Mouse (Mus musculus) cerebellum, adult 11-12 months (tissue): ENCODE data around the gene Mrps23.
A peak's percentile ranks its signal among the peaks of the same experiment; 100 is the strongest.

Experiments used
- DNase-seq: peaks from one replicate; pipeline ENCODE4 v3.0.0; 2022

Mrps23 gene

DNA sequence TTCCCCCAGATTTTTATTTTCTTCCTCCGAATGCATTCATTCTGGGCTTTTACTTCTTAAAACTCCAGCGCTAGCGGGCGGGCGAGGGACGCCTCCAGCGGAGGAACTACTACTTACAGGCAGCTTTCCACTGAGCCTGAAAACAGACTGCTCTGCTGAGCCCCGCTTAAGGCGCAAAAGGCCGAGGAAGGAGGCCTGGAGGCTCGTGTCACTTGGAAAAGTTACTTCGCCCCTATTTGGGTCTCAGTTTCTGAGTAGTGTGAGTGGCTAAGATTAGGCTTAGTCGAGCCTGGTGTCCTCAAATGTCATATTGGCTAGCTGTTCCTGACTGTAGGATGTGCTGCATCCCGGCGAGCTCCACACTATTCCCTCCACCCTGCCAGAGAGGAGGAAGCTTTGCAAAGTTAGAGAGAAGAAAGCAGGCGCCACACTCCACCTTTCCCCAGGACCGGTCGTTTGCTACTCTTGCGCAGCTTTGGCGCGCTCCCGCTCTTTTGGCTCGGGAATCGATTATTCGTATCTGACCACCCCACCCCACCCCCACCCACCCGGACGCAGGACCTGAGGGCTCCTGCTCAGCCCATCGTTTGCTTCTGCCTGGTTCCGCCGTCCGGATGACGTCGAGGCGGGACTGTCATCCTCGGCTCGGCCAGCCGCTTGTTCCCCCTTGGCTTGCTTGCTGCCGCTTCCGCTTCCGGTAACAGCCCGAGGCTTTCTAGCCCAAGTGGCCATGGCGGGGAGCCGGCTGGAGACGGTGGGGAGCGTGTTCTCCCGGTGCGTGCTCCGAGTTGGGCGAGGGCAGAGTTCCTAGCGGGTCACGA, at the start of gene Mrps23:
TSS of gene Mrps23 (plus strand) at position 677 of the 821 bp plus-strand sequence.
- peak; percentile 92 for DNase-seq

DNA sequence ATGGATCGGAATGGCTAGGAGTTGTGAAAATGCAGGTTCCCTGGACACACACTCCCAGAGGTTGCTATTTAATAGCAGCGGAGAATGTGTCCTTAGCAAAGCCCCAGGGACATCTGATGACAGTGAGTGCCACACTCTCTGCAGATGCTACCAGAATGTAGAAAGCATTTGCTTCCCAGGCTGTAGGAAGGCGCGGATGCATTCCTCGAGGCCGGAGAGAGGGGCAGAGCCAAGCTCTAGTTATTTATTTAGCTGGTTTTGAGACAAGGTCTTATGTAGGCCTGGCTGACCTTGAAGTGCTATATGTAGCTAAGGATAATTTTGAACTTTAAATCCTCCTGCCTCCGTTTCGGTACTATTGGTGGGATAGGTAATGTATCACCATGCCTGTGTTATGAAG, 49.7 kb upstream of the Mrps23 start:
- DNase-seq, result no peak

DNA sequence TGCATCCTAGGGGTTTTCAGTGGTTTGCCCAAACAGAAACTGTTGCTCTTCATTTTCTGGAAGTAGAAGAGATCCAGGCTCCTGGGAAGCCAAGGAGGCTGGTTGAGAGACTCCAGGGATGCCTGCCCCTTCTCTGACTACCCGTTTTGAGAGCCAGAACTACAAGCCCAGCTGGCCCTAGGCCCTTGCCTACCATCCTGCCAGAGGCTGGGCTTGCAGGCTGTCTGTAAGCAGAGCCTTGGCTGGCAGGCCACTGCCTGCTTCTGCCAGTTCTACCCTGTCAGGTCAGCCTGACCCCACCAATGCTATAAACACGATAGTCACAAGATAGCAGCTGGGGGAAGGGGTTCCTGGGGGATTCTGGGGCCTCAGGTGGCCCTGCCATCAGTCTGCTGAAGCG, 48.7 kb upstream of the Mrps23 start:
- peak; percentile 66 for DNase-seq

DNA sequence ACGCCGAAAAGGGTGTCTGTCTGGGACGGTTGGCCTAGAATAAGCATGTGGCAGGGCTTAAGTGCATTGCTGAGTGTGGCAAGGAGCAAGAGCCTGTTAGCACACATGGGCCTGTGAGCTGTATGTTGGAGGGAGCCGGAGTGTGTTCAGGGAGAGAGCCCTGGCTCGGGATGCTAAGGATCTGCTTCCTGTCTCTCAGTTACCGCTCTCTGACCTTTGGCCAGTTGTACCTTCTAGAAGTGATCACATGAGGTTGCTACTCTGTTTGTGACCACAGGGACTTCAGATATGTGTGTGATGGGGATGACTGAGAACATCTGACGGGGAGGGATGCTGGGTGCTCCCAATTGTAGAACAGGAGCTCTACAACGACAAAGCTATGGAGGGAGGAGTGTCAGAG, 48.2 kb upstream of the Mrps23 start:
- DNase-seq, result no peak

DNA sequence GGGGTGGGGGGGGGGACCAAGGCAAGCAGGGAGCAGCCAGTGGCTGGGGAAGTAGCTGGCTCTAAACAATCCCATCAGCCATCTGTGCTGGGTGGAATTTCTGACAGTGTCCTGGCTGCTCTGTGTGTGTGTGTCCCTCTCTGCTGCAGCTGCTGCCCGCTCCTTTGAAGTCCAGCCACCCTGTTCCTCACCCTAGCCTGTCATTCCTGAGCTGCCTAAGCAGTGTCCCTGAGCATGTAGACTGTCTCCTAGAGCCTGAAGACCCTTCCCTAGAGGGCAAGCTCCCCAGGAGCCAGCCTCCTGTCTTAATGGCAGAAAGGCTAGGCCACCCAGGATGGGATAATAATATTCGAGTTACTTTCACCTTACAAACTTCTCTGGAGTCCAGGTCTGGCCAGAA, 47.8 kb upstream of the Mrps23 start:
- DNase-seq, result no peak

DNA sequence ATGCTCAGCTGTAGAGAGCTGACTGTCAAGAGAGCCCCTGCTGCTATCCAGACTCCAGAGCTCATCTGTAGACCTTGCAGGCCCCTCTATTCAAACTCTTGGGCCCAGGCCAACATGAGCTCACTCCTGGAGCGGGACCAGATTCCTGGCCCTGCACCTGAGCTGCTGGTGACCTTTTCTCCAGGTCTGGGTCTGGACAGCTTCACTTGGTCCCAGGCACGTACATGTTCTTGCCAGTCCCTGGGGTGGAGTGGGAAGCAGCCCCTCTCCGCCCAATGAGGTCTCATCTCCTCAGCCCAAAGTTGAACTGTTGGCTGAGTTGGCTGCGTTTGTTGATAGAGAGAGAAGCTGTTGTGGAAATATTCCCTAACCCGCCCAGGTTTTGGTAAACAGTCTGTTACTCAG, 45.3 kb upstream of the Mrps23 start:
- DNase-seq, result peak; percentile 79

DNA sequence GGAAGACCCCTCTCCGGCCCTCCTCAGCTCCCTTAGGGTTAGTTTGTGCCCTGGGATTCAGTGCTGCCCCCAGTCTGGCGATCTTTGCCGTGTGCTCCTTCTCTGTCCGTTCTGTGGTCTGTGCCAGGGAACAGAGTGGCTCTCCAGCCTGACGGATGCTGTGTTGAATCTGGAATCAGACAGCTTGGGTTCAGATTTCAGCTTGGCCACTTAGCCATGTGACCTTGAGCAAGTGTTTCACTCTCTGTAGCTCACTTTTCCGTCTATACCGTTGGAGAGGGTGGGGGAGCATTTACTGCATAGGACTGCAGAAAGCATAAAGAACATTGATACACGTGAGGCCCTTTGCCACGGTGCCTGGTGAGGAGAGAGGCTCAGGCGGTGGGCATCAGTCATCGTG, 44.8 kb upstream of the Mrps23 start:
- peak; percentile 53 for DNase-seq

DNA sequence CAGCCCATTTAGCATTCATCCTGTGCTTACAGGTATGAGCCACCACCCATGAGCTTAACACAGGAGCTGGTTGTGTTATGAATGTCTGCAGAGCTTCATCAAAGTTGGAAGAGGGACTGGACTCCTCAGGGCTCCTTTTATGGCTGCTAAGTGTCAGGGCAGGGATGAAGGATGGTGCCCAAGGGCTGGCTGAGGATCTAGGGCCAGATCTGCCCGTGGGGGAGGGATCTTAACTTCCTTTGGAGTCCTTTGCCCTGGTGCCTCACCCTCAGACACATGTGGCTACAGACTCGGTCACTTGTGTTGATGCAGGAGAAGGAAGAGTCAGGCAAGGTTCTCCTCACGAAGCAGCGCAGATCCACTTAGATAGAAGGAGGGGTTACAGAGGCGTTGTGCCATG, 43.9 kb upstream of the Mrps23 start:
- DNase-seq, result peak; percentile 42

DNA sequence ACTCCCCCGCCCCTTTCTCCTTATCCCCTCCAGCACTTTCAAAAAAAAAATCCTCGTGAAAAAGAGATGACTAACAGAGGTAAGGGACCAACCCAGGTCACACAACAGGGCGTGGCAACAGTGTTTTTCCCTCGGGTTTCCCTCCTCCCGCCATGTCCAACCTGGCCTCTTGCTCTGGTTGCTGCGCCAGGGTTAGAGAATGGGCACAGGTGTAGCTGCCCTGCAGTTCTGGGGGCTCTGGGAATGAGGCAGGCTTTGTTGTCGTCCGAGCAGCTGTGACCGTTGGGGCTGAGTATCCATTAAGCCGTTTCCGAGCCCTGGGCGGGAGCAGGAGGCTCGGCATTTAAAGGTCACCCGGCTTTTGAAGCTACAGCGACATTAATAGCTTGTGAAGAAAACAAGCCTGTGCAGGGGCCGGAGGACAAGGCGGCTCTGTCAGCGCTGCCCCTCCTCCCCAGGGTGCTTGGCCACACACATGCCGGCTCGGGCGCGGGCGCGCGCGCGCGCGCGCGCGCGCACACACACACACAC, 43.1 kb upstream of the Mrps23 start:
- peak; percentile 82 for DNase-seq

DNA sequence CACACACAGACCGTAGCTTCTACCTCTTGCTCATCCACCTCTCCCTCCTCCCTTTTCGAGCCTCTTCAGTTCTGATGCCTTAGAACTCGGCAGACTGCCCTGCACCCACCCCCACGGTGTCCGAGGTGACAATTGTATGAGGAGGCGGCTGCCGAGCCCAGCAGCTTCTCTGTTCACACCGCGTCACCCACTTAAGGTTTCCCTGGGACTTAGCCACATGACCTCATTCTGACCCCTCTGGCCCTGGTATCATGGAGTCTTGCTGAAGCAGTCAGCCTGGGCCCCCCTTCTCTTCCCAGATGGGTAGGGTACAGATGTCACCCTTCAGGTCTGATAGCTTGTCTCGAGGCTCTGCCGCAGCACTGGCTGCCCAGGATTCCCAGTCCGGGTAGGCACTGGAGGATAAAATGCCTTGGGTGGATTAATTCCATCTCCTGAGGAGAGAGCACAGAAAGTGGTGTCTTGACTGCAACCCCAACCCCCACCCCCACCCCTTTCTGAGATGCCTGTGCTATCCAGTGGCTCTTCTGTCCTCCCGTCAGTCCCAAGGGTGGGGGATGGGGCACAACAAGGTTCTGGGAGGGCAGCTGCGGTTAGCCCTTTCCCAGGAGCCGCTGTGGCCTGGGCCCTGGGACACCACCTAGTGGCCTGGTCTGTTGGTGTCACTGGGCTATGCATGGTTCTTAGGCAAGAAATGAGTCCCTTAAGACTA, 42.4 kb upstream of the Mrps23 start:
- DNase-seq, result peak; percentile 95

DNA sequence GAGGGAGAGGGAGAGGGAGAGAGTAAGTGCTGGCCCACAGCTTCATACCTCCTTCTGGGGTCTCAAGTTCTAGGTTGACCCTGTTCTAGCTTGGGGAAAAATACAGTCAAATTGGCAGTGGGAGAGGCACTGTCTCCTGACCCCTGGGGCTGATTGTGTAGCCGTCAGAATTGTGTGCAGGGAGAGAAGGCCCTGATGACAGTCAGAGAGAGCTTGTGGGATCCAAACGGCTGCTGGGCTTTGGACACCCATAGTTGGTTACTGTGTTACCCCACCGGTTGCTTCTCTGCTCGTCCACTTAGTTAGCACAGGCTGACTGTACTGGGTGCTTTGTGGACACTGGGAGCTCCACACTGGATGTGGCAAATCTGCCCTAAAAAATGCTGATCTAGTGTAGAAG, 41.4 kb upstream of the Mrps23 start:
- DNase-seq, result peak; percentile 52

DNA sequence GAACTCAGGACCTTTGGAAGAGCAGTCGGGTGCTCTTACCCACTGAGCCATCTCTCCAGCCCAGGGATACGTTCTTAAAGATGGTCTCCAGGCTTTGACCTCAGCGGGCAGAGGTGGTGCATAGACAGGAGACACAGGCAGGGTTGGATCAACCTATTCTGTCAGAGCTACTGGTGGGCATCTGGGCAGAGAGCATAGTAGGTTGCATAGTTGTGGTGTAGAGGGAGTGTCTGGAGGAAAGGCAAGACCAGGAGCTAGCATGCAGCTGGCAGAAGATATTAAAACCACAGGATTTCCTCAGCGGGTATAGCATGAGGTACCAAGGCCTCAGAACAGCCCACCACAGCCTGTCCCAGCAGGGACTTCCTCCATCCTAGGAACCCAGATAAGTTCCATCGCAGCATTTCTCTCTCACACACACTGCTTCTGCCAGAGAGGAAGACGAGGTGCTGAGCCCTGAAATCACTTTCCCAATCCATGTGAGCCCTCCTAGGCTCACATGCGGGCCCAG, 39.9 kb upstream of the Mrps23 start:
- DNase-seq, result no peak

DNA sequence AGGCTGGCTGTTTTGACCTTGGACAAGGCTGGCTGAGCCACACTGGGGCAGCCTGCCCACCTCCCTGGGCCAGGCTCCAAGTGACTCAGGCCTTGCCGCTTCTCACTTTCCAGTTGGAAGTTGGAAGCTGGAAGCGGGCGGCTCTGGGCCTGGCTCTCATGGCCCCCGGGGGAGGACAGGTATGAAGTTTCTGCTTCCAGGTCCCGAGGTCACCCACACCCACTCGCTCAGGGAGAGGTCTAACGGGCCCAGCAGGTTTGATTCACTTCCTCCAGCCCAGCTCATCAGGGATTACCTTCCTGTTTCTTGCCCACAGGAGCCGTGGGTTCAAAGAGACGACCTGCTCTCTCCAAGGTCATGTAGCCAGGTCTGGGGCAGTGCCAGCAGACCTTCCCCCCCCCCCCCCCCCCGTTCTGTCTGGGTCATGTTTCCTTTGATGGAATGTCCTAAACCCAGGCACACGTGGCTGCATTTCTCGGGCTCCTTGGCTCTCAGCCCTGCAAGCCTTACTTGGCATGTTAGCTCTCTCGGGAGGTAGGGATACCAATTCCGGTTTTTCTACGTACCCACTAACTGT, 39.3 kb upstream of the Mrps23 start:
- DNase-seq, result peak; percentile 72

DNA sequence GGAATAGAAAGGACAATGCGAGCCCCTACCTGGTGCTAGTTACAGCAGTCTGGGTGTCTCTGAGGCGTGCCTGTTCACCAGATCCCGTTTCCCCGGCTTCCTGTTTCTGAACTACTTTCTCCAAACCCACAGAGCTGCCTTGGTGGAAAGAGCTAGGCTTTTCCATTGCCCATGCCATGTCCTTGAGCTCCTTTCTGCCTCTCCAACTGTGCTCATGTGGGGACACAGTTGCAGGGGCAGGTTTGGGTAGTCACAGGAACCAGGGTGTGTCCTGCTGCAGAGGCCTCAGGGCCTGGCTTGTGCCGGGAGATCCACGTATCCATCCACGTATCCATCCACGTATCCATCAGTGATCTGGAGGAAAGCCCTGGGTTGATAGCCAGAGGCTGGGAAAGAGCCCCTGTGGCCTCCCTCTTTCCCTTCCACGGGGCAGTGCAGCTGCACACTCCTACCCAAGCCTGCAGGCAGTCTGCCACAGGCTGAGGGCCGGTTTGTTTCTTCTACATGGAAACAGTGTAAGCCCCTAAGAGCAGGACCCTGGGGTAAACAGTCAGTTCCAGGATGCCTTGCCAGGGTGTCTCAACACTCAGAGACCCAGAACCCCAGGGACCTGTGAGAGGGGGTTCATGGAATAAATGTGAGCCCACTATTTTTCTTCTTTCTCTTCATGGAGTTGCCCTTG, 38.4 kb upstream of the Mrps23 start:
- no peak for DNase-seq

DNA sequence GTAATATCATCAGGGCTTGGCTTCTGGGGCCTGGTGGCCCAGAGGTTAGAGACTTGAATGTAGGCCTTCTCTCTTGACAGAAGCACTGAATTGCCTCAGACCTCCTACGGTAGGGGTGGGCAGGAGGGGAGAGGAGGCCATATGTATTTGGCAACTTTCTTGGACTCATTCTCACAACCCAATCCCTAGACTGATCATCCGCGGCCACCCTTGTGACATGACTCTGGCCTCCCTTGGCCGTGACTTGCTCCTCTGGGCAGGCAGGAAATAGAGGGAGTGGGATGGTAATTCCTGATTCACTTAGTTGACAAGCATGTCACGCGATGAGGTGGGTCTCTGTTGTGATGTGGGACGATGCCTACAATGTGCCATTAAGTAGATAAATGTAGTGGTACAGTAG, 37.7 kb upstream of the Mrps23 start:
- DNase-seq, result no peak

DNA sequence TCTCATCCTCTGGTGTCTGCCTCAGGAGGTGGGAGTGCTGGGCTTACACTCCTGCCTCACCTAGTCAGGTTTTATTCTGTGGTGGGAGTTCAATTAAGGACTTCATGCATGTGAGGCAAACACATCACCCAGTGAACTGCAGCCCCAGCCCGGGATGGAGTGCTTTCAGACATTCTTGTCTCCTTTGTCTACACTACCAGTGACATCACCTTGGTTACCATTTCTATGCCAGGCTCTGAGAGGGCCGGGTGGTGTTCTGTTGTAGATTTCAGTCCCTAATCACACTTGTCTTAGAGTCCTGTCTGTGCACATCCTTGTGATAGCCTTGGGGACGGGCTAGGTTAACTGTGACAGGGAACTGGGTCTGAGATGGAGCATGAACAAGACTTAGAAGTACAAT, 35.6 kb upstream of the Mrps23 start:
- no peak for DNase-seq

DNA sequence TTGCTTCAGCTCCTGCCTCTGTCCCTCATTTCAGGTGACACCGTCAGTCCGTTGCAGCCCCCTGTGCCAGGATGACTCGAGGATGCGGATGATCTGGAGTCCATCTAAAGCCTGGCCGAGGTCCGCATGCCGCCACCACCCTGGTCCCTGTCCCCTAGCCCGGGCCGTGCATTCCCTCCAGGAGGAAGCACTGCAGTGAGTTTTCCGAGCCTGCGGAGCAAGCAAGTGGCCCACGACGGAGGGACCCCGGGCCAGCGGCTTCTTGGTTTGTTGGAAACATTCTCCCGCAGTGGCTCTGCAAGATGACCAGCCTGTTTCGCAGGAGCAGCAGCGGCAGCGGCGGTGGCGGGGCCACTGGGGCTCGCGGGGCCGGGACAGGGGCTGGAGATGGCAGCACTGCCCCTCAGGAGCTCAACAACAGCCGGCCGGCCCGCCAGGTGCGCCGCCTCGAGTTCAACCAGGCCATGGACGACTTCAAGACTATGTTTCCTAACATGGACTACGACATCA, 34.6 kb upstream of the Mrps23 start:
- DNase-seq, result no peak

DNA sequence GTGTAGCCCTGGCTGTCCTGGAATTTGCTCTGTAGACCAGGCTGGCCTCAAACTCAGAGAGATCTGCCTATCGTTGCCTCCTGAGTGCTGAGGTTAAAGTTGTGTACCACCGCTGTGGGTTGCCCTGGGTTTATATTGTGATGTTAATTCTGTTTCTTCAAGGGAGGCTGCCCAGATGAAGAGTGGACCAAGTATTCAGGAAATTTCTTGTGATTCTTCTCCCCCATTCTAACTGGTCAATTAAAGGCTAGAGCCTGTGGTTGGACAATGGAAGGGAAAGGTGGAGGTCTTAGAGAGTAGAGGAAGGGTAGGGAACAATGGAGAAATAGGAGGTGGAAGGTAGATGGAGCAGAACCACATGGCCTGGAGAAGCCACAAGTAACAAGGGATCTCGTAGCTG, 33.6 kb upstream of the Mrps23 start:
- DNase-seq, result no peak

DNA sequence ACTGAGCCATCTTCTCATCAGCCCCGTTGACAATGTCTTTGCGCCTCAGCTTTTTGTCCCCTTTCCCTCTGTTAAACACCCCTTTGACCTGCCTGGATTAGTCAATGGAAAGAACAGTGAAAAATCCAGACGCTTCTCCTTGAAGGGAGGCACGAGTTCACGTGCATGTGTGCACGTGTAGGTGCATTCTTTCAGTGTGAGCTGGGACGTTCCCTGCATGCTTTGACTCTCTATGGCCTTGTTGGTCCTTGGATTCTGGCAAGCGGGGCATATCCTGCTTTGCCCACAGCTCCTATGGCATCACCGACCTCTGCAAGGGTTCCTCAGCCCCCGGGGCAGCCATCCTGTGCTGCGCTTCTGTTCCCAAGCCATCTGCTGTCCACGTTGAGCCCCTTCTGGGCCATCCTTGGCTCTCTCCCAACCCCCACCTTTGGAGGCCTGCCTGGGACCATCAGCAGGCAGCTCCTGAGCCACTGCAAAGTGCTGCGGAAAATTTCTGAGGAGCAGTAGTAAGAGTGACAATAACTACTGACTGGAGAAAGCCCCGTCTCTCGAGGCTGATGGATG, 32.2 kb upstream of the Mrps23 start:
- DNase-seq, result peak; percentile 65

DNA sequence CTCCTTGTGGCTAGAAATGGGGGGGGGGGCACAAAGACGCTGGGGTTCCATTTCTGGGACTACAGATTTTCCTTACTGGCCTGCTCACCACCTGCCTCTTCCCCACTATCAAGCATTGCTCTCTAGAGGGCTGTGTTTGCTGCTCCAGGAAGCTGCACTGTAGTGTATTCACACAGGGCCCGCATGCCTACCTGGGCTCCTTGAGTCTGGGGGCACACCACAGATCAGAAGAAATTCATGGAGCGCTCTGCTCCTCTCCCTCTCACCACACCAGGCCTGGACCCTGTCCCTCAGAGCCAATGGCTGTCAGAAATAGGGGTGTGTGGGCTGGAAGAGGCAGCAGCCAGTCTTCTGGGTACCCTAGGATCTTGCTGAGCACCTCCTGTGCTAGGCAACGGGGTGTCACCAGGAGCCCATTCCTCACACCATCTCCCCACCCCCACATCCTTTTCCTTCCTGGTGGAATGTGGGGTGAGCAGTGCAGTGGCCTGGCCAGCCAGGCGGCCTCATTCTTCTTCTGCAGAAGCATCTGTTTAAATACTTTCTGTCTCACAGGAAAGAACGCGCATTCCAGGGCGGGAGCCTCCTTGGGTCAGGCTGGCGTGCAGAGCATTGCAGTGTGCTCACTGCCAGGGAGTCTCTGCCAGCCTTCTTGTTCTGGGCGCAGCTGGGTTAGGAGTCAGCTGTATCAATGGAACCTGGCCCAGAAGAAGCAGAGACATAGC, 31.4 kb upstream of the Mrps23 start:
- DNase-seq, result peak; percentile 23

DNA sequence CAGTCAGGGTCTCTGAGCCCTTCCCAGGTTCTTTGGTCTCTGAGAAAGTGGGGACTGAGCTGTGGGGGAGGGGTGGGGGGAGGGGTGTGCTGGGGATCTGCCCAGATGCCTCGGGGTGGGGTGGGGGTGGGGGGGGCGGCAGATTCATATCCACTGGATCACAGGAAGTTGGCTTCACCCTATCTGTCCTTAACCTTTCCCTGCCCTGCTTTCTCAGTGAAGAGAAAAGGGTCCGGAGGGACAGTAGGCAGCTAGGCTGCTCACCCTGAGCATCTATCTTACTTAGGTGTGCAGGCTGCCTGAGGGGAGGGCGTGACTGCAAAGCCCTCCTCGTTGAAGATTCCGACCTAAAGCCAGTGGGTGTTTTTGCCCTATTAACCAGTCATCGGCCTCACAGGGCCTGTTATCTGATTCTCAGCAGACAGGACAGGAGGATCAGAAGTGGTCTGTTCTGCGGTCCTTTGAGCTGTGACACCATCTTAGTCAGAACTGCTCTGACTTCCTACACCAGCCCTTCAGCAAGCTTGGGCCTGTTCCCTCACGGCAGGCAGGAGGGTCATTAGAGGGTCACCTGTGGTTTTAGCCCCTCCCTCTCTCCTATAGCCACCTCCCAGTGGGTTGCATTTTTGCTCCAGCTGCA, 30.7 kb upstream of the Mrps23 start:
- DNase-seq, result no peak
